Mouse (Mus musculus) CH12.LX (cell line): ENCODE measurements at regions not wholly inside any gene's neighbourhood (a gene's known extent, or its start where the extent isn't known, plus 50 kb on each side); places are given as distances from the start of the nearest gene placed in this dataset.

Source experiments
- DNase-seq: peaks from one replicate; pipeline ENCODE4 v3.0.0-alpha.2; 2013; ENCODE audit errors: extremely low read depth
- H3K27ac ChIP-seq: 2 replicates; pipeline ENCODE4 v1.5.1; 2012; ENCODE audit warnings: low read depth, mild to moderate bottlenecking, control low read depth, moderate library complexity; ENCODE audit not compliant: insufficient read depth
- H3K27me3 ChIP-seq: replicated peaks from 2 replicates; pipeline ENCODE3; 2012; ENCODE audit warnings: inconsistent platforms
- H3K36me3 ChIP-seq, 2 experiments: replicated peaks in 1 of 2; 2 replicates each; pipeline versions ENCODE3 to v1.6.1; 2012; ENCODE audit warnings: inconsistent platforms in 1 of 2, low read length in 1 of 2, mild to moderate bottlenecking in 1 of 2, mixed read lengths in 1 of 2, moderate library complexity in 1 of 2; ENCODE audit not compliant: control insufficient read depth in 1 of 2, insufficient read depth in 1 of 2
- H3K4me1 ChIP-seq, 2 experiments: 2 replicates each; pipeline ENCODE4 v1.6.1; 2012; ENCODE audit warnings: inconsistent platforms in 1 of 2, moderate library complexity in 1 of 2; ENCODE audit not compliant: insufficient read depth in 2 of 2, control insufficient read depth in 1 of 2
- H3K4me2 ChIP-seq: 2 replicates; pipeline ENCODE4 v1.6.1; 2012; ENCODE audit warnings: low read depth, mild to moderate bottlenecking, control low read depth; ENCODE audit not compliant: poor library complexity, insufficient read depth, severe bottlenecking
- H3K4me3 ChIP-seq, 3 experiments: fragments of 150-350 bp in 1 of 3; sonication (generic) in 1 of 3; replicated peaks in 1 of 3; 2 replicates each; pipeline versions ENCODE3 to v1.5.1; 2011 to 2012; ENCODE audit warnings: low read depth in 2 of 3, low read length in 2 of 3, mild to moderate bottlenecking in 2 of 3, moderate library complexity in 2 of 3, control low read depth in 1 of 3, improper control_type of control experiment in 1 of 3, inconsistent platforms in 1 of 3, mixed read lengths in 1 of 3; ENCODE audit not compliant: poor library complexity in 1 of 3
- H3K79me2 ChIP-seq: replicated peaks from 2 replicates; pipeline ENCODE4 v1.6.1; 2012; ENCODE audit warnings: mild to moderate bottlenecking, moderate library complexity; ENCODE audit not compliant: control insufficient read depth, poor library complexity, insufficient read depth, severe bottlenecking; ENCODE audit errors: extremely low read depth
- H3K9ac ChIP-seq: 2 replicates; pipeline ENCODE4 v1.6.1; 2012; ENCODE audit warnings: low read depth, mild to moderate bottlenecking, control low read depth, moderate library complexity; ENCODE audit not compliant: insufficient read depth
- H3K9me3 ChIP-seq: replicated peaks from 2 replicates; pipeline ENCODE3; 2012; ENCODE audit warnings: low read length, inconsistent platforms, mixed read lengths
- BHLHE40 ChIP-seq: IDR thresholded peaks from 2 replicates; pipeline ENCODE4 v1.6.1; 2011; ENCODE audit warnings: mild to moderate bottlenecking, low read depth, low read length, improper control_type of control experiment
- CHD1 ChIP-seq: IDR thresholded peaks from 2 replicates; pipeline ENCODE4 v1.6.1; 2012; ENCODE audit warnings: low read depth, low read length, improper control_type of control experiment, inconsistent platforms
- CHD2 ChIP-seq: IDR thresholded peaks from 2 replicates; pipeline ENCODE4 v1.6.1; 2011; ENCODE audit warnings: low read length, improper control_type of control experiment
- E2F4 ChIP-seq: IDR thresholded peaks from 2 replicates; pipeline ENCODE4 v1.6.1; 2011; ENCODE audit warnings: low read depth, low read length, improper control_type of control experiment; ENCODE audit not compliant: insufficient replicate concordance
- ELF1 ChIP-seq: IDR thresholded peaks from 2 replicates; pipeline ENCODE4 v1.6.1; 2014; ENCODE audit warnings: low read depth, mild to moderate bottlenecking, inconsistent platforms, low read length, improper control_type of control experiment
- EP300 ChIP-seq: IDR thresholded peaks from 2 replicates; pipeline ENCODE4 v1.6.1; 2011; ENCODE audit warnings: low read length, improper control_type of control experiment
- JUN ChIP-seq: IDR thresholded peaks from 2 replicates; pipeline ENCODE4 v1.6.1; 2011; ENCODE audit warnings: low read depth, mild to moderate bottlenecking, low read length, improper control_type of control experiment, moderate library complexity; ENCODE audit not compliant: insufficient read depth
- MAFK ChIP-seq: IDR thresholded peaks from 2 replicates; pipeline ENCODE4 v1.6.1; 2011; ENCODE audit warnings: low read length, improper control_type of control experiment; ENCODE audit not compliant: insufficient replicate concordance
- MAZ ChIP-seq: IDR thresholded peaks from 2 replicates; pipeline ENCODE4 v1.6.1; 2012; ENCODE audit warnings: low read depth, mild to moderate bottlenecking, inconsistent platforms, low read length, improper control_type of control experiment, moderate library complexity
- MEF2A ChIP-seq: IDR thresholded peaks from 2 replicates; pipeline ENCODE4 v1.6.1; 2014; ENCODE audit warnings: low read depth, mild to moderate bottlenecking, inconsistent platforms, low read length, improper control_type of control experiment, borderline replicate concordance
- MYC ChIP-seq: IDR thresholded peaks from 2 replicates; pipeline ENCODE4 v1.6.1; 2011; ENCODE audit warnings: low read depth, mild to moderate bottlenecking, improper control_type of control experiment, low read length
- POLR2AphosphoS2 ChIP-seq: IDR thresholded peaks from 2 replicates; pipeline ENCODE4 v1.6.1; 2011; ENCODE audit warnings: low read depth, low read length, improper control_type of control experiment
- TBP ChIP-seq: conservative IDR thresholded peaks from 2 replicates; pipeline ENCODE4 v1.6.1; 2011; ENCODE audit warnings: low read depth, low read length, improper control_type of control experiment
- USF1 ChIP-seq: IDR thresholded peaks from 2 replicates; pipeline ENCODE4 v1.6.1; 2014; ENCODE audit warnings: low read depth, mild to moderate bottlenecking, inconsistent platforms, low read length, improper control_type of control experiment
- USF2 ChIP-seq: conservative IDR thresholded peaks from 2 replicates; pipeline ENCODE4 v1.6.1; 2011; ENCODE audit warnings: low read depth, low read length, improper control_type of control experiment
- ZC3H11A ChIP-seq: IDR thresholded peaks from 2 replicates; pipeline ENCODE4 v1.6.1; 2012; ENCODE audit warnings: low read depth, mild to moderate bottlenecking, inconsistent platforms, low read length, improper control_type of control experiment
- ZMIZ1 ChIP-seq: IDR thresholded peaks from 2 replicates; pipeline ENCODE4 v1.6.1; 2012; ENCODE audit warnings: low read depth, mild to moderate bottlenecking, inconsistent platforms, low read length, improper control_type of control experiment
- dilution Hi-C: fragments of 300-500 bp; cut with MboI; formaldehyde crosslinking; loops from 2 replicates; pipeline ENCODE4 v1.14.3; 2020; ENCODE audit warnings: low sequenced_read_pairs; ENCODE audit not compliant: extremely low pct_unique_long_range_greater_than_20kb, extremely low pct_ligation_motif_present
- in situ Hi-C: fragments of 300-500 bp; cut with MboI; formaldehyde crosslinking; loops from 3 replicates; pipeline ENCODE4 v1.14.3; 2019; ENCODE audit warnings: low sequenced_read_pairs, low pct_ligation_motif_present, low pct_unique_long_range_greater_than_20kb, mixed read lengths

GRCm38 (mm10) chr16:78238052-78238701 is 63.1 kb upstream of the Cxadr start:
- Histone ChIP-seq H3K4me2 (no peak overlapping the region), H3K4me3 (no peak overlapping the region), H3K27me3 (no peaks in the 10 kb centered on the region), H3K79me2 (no peaks in the 10 kb centered on the region), H3K4me1 (peaks cover 0 to 7% of the 10 kb centered on the region in 2 experiments; a peak in 1 of 4 replicates), H3K27ac (no peak overlapping the region), H3K9ac (no peak overlapping the region), H3K9me3 (peaks cover 2% of the 10 kb centered on the region), H3K36me3 (no peaks in the 10 kb centered on the region)
- dilution Hi-C loops: no loop called here
- TF ChIP-seq POLR2AphosphoS2: no peak
- TF ChIP-seq MAFK: no peak
- TF ChIP-seq MYC: no peak
- TF ChIP-seq E2F4: no peak
- no peak for TF ChIP-seq ZMIZ1
- no peak for TF ChIP-seq CHD2
- no peak for TF ChIP-seq USF1
- TF ChIP-seq ZC3H11A: no peak
- no peak for TF ChIP-seq EP300
- TF ChIP-seq CHD1: no peak
- TF ChIP-seq MAZ: no peak
- no peak for TF ChIP-seq USF2
- no peak for TF ChIP-seq MEF2A
- TF ChIP-seq BHLHE40: no peak
- no peak for TF ChIP-seq JUN
- in situ Hi-C loops: no loop called here
- DNase-seq: no peak

DNA sequence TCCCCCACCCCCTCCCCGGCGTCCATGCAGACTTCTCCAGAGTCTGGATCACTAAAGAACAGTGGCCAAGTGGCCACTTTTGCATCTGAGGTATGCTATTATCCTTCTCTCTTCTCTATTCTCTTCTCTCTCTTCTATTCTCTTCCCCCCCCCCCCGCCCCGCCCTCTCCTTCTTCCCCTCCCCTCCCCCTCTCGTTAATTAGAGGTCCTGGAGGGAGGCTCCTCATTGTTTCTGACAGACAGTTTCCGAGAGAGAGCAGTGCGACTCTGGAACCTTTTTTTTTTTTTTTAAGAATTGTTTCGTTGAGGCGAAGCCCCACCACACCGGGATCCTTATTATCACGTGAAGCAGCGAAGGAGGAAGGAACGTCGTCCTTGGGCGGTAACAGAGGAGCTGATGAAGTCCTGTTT is 63.6 kb upstream of the Cxadr start:
- Histone ChIP-seq H3K4me1 (peaks cover 0 to 7% of the 10 kb centered on the region in 2 experiments; a peak in 1 of 4 replicates), H3K27me3 (no peaks in the 10 kb centered on the region), H3K9me3 (peaks cover 2% of the 10 kb centered on the region), H3K4me3 (no peak overlapping the region), H3K79me2 (no peaks in the 10 kb centered on the region), H3K27ac (no peak overlapping the region), H3K4me2 (no peak overlapping the region), H3K9ac (no peak overlapping the region), H3K36me3 (no peaks in the 10 kb centered on the region)
- dilution Hi-C loops: no loop called here
- in situ Hi-C loops: no loop called here
- no peak for DNase-seq
- TF ChIP-seq ELF1: no peak
- TF ChIP-seq ZC3H11A: no peak
- no peak for TF ChIP-seq TBP
